Comparison of ENCODE assay signal across 19 mouse cellular contexts in genomic region chr4:118280506-118280905, GRCm38 (mm10). TPM values are rescaled to one million over a fixed set of nuclear protein-coding genes. Genes with fewer than 3 reads are reported as not detected.
DNase-seq lines count a peak whose midpoint lies in the region; ATAC-seq lines count a peak whose summit lies in the region.
"Had no signal": no experiment of that assay in that cellular context is flagged by ENCODE, and none has a peak within 500 bp of the region (broad histone marks: within the 10 kb centered on the region; RNA-seq: fewer than 3 reads in every experiment).

No protein-coding gene starts in this region.

- no peak for DNase-seq in hindbrain, embryonic 10.5 days (ENCODE audit: low spot score)
- DNase-seq in hindbrain, embryonic 11.5 days (ENCODE audit: low spot score) = no peak
- DNase-seq in adrenal gland, postnatal 25 days = peak; percentile 62
- no peak for DNase-seq in right cerebral cortex, postnatal 10 days (ENCODE audit: low spot score in 2 of 2)
- DNase-seq in cerebellum, adult 11-12 months = no peak
- DNase-seq: cerebellum, postnatal 25 days; gastrocnemius, postnatal 14 days; kidney, adult 11 months; left cerebral cortex, postnatal 4 days; lung, postnatal 36 days; thymus, adult 18-20 months had no signal

- no peak overlapping the region for H3K4me3 ChIP-seq in hindbrain, embryonic 10.5 days
- no peak overlapping the region for H3K4me3 ChIP-seq in hindbrain, embryonic 11.5 days (ENCODE audit: low read depth, low read length)
- no peak overlapping the region for H3K4me3 ChIP-seq in midbrain, embryonic 16.5 days (ENCODE audit: low read depth, low read length)
- H3K4me3 ChIP-seq in midbrain, embryonic 15.5 days = no peak overlapping the region
- H3K4me3 ChIP-seq in stomach, embryonic 16.5 days (replicated peaks; ENCODE audit: low read length) = no peak overlapping the region
- H3K4me3 ChIP-seq: heart, embryonic 12.5 days; hindbrain, embryonic 15.5 days; liver, embryonic 15.5 days; midbrain, embryonic 12.5 days had no signal

- H3K9ac ChIP-seq in hindbrain, embryonic 11.5 days (ENCODE audit: low read depth, low read length) = no peak overlapping the region
- peak overlapping the region; percentile 20; the same call in 1 of the 2 replicates for H3K9ac ChIP-seq in midbrain, embryonic 16.5 days (ENCODE audit: low read depth, low read length)
- H3K9ac ChIP-seq in midbrain, embryonic 15.5 days = no peak overlapping the region
- H3K9ac ChIP-seq in stomach, embryonic 16.5 days (ENCODE audit: low read length) = peak overlapping the region; percentile 44; the same call in 1 of the 2 replicates
- H3K9ac ChIP-seq: heart, embryonic 12.5 days; hindbrain, embryonic 15.5 days; liver, embryonic 15.5 days; midbrain, embryonic 12.5 days had no signal

- whole genome bisulfite sequencing in hindbrain, embryonic 10.5 days = 87% methylated on average over 7 of the region's 7 CpGs
- WGBS in hindbrain, embryonic 11.5 days = 88% methylated on average over 7 of the region's 7 CpGs
- 83% methylated on average over 7 of the region's 7 CpGs for WGBS in midbrain, embryonic 16.5 days
- WGBS in midbrain, embryonic 15.5 days = 77% methylated on average over 7 of the region's 7 CpGs
- 70% methylated on average over 7 of the region's 7 CpGs for WGBS in stomach, embryonic 16.5 days

- no peaks in the 10 kb centered on the region for H3K27me3 ChIP-seq in hindbrain, embryonic 10.5 days (ENCODE audit: insufficient read depth, poor library complexity, severe bottlenecking)
- H3K27me3 ChIP-seq in hindbrain, embryonic 11.5 days (ENCODE audit: control insufficient read depth, insufficient read depth, low read length) = no peaks in the 10 kb centered on the region
- no peaks in the 10 kb centered on the region for H3K27me3 ChIP-seq in midbrain, embryonic 16.5 days (ENCODE audit: control insufficient read depth, insufficient read depth, low read depth, low read length)
- H3K27me3 ChIP-seq in midbrain, embryonic 15.5 days (replicated peaks) = no peaks in the 10 kb centered on the region
- no peaks in the 10 kb centered on the region for H3K27me3 ChIP-seq in stomach, embryonic 16.5 days (ENCODE audit: control insufficient read depth, insufficient read depth, low read length)
- H3K27me3 ChIP-seq: heart, embryonic 12.5 days; hindbrain, embryonic 15.5 days; liver, embryonic 15.5 days; midbrain, embryonic 12.5 days had no signal

- H3K27ac ChIP-seq in hindbrain, embryonic 10.5 days = peak overlapping the region; percentile 35
- H3K27ac ChIP-seq in hindbrain, embryonic 11.5 days (ENCODE audit: low read depth, low read length) = no peak overlapping the region
- no peak overlapping the region for H3K27ac ChIP-seq in midbrain, embryonic 16.5 days (ENCODE audit: low read length)
- no peak overlapping the region for H3K27ac ChIP-seq in midbrain, embryonic 15.5 days
- H3K27ac ChIP-seq in stomach, embryonic 16.5 days (ENCODE audit: low read length) = peak overlapping the region; percentile 46
- H3K27ac ChIP-seq: hindbrain, embryonic 15.5 days; liver, embryonic 15.5 days; midbrain, embryonic 12.5 days had no signal

- ATAC-seq in hindbrain, embryonic 11.5 days (ENCODE audit: low FRiP score) = no peak
- ATAC-seq in midbrain, embryonic 16.5 days = no peak
- no peak for ATAC-seq in midbrain, embryonic 15.5 days (replicated peaks)
- no peak for ATAC-seq in stomach, embryonic 16.5 days (ENCODE audit: insufficient read depth, low FRiP score)

- no peaks in the 10 kb centered on the region for H3K9me3 ChIP-seq in hindbrain, embryonic 10.5 days
- no peaks in the 10 kb centered on the region for H3K9me3 ChIP-seq in hindbrain, embryonic 11.5 days (ENCODE audit: control insufficient read depth, low read length)
- H3K9me3 ChIP-seq in midbrain, embryonic 16.5 days (replicated peaks; ENCODE audit: control insufficient read depth, low read length, poor library complexity, severe bottlenecking) = no peaks in the 10 kb centered on the region
- no peaks in the 10 kb centered on the region for H3K9me3 ChIP-seq in midbrain, embryonic 15.5 days
- H3K9me3 ChIP-seq in stomach, embryonic 16.5 days (replicated peaks; ENCODE audit: control insufficient read depth, low read length) = no peaks in the 10 kb centered on the region
- H3K9me3 ChIP-seq: G1E; heart, embryonic 12.5 days; hindbrain, embryonic 15.5 days; liver, embryonic 15.5 days; midbrain, embryonic 12.5 days had no signal

- peaks cover 89% of the 10 kb centered on the region for H3K4me1 ChIP-seq in hindbrain, embryonic 10.5 days (replicated peaks)
- H3K4me1 ChIP-seq in hindbrain, embryonic 11.5 days (replicated peaks; ENCODE audit: control insufficient read depth, insufficient read depth, low read length) = peaks cover 31% of the 10 kb centered on the region
- H3K4me1 ChIP-seq in midbrain, embryonic 16.5 days (ENCODE audit: control insufficient read depth, insufficient read depth, low read length) = peaks cover 34% of the 10 kb centered on the region
- H3K4me1 ChIP-seq in midbrain, embryonic 15.5 days = peaks cover 49% of the 10 kb centered on the region
- H3K4me1 ChIP-seq in stomach, embryonic 16.5 days (ENCODE audit: control insufficient read depth, insufficient read depth, low read length) = peaks cover 46% of the 10 kb centered on the region

- H3K36me3 ChIP-seq in hindbrain, embryonic 10.5 days = peaks cover 90% of the 10 kb centered on the region
- H3K36me3 ChIP-seq in hindbrain, embryonic 11.5 days (ENCODE audit: control insufficient read depth, insufficient read depth, low read length) = no peaks in the 10 kb centered on the region
- H3K36me3 ChIP-seq in midbrain, embryonic 16.5 days (ENCODE audit: control insufficient read depth, insufficient read depth, low read length) = peaks cover 12% of the 10 kb centered on the region; the same call in 1 of the 2 replicates
- 0 out of 2 replicates have a peak, but pooled peaks cover 5% of the 10 kb centered on the region for H3K36me3 ChIP-seq in midbrain, embryonic 15.5 days (replicated peaks)
- no peaks in the 10 kb centered on the region; the same call in none of the 2 replicates for H3K36me3 ChIP-seq in stomach, embryonic 16.5 days (ENCODE audit: control insufficient read depth, insufficient read depth, low read length)
- H3K36me3 ChIP-seq: G1E; liver, embryonic 15.5 days had no signal

- no peak overlapping the region for H3K4me2 ChIP-seq in hindbrain, embryonic 11.5 days (replicated peaks; ENCODE audit: low read depth, low read length)
- H3K4me2 ChIP-seq in midbrain, embryonic 16.5 days (ENCODE audit: low read length) = no peak overlapping the region
- H3K4me2 ChIP-seq in midbrain, embryonic 15.5 days = no peak overlapping the region
- H3K4me2 ChIP-seq in stomach, embryonic 16.5 days (ENCODE audit: low read depth, low read length) = no peak overlapping the region
- H3K4me2 ChIP-seq: heart, embryonic 12.5 days; hindbrain, embryonic 15.5 days; liver, embryonic 15.5 days; midbrain, embryonic 12.5 days had no signal

RNA-seq across cellular contexts. Expression of gene Ptprf, which starts 10.7 kb away (rescaled TPM):
- polyA plus RNA-seq in hindbrain, embryonic 10.5 days (2016; fragmentation: Nextera tagmentation; extraction: Ambion mirVana) = 104 and 106 TPM in 2 replicates
- 62.4 and 66.0 TPM in 2 replicates for polyA plus RNA-seq in hindbrain, embryonic 11.5 days (2014; fragmentation: Nextera tagmentation; extraction: Ambion mirVana)
- 78.9 and 85.5 TPM in 2 replicates for polyA plus RNA-seq in midbrain, embryonic 16.5 days (2015; fragmentation: Nextera tagmentation; extraction: Ambion mirVana)
- 93.9 and 94.2 TPM in 2 replicates for polyA plus RNA-seq in midbrain, embryonic 15.5 days (2015; fragmentation: Nextera tagmentation; extraction: Ambion mirVana)
- 55.0 and 60.3 TPM in 2 replicates for total RNA-seq in adrenal gland, postnatal 25 days (2021)
- 86.0 and 93.0 TPM in 2 replicates for polyA plus RNA-seq in stomach, embryonic 16.5 days (2015; fragmentation: Nextera tagmentation; extraction: Ambion mirVana)
- polyA plus RNA-seq: G1E had no signal

Comparison
In these comparisons a context has a peak if more than half of its experiments do, and no peak if none do; other contexts are left out.
1. H3K27ac ChIP-seq: peak in hindbrain, embryonic 10.5 days (single experiment) and stomach, embryonic 16.5 days (single experiment); none in hindbrain, embryonic 11.5 days (single experiment), midbrain, embryonic 16.5 days (single experiment) and midbrain, embryonic 15.5 days (single experiment).
2. H3K9ac ChIP-seq: peak in midbrain, embryonic 16.5 days (single experiment) and stomach, embryonic 16.5 days (single experiment); none in hindbrain, embryonic 11.5 days (single experiment) and midbrain, embryonic 15.5 days (single experiment).